Mouse (Mus musculus) adrenal gland, postnatal 25 days (tissue): Measurements from ENCODE around the gene Stx4a. TPM values are rescaled to one million over a fixed set of nuclear protein-coding genes. Genes with fewer than 3 reads are reported as not detected.
A peak's percentile ranks its signal among the peaks of the same experiment; 100 is the strongest.
"Not testable (repeated sequence)": the region's sequence is repeated elsewhere in the genome, so short reads cannot be mapped to it uniquely, and the experiment has no call there.

Source experiments
- DNase-seq: peaks from one replicate; pipeline ENCODE4 v3.0.0; 2021; ENCODE audit warnings: mixed read lengths
- total RNA-seq: library from RNA; stranded (reverse); gene quantifications from 2 replicates; pipeline ENCODE4 v1.2.3, GENCODE M21; 2021

The Stx4a gene
- total RNA-seq, 1 experiment from 2014 or later, result 122 TPM

GRCm38 (mm10) chr7:127867641-127868040 lies 43.5 kb downstream of the Stx4a start:
- DNase-seq, result no peak

GRCm38 (mm10) chr7:127869149-127869810 lies 45.2 kb downstream of the Stx4a start:
- DNase-seq, result no peak

GRCm38 (mm10) chr7:127870136-127870821 lies 46.2 kb downstream of the Stx4a start:
- DNase-seq, result no peak

- DNase-seq, result no peak
Measured at GRCm38 (mm10) chr7:127874812-127875626, 50.9 kb downstream of the Stx4a start.

GRCm38 (mm10) chr7:127875627-127876001 lies 51.5 kb downstream of the Stx4a start:
- peak; percentile 88 for DNase-seq

- DNase-seq, result peak; percentile 76
Measured at GRCm38 (mm10) chr7:127876041-127876466, 52.0 kb downstream of the Stx4a start, which contains the start of gene Zfp646. TSS of gene Zfp646 (plus strand) at chr7:127876221.

- DNase-seq, result peak; percentile 83
Measured at GRCm38 (mm10) chr7:127876467-127877348, 52.6 kb downstream of the Stx4a start, which contains the start of gene Zfp668. TSS of gene Zfp668 (minus strand) at chr7:127876828.

- no peak for DNase-seq
Measured at GRCm38 (mm10) chr7:127879301-127879700, 55.2 kb downstream of the Stx4a start.

GRCm38 (mm10) chr7:127880431-127880830 lies 56.3 kb downstream of the Stx4a start:
- no peak for DNase-seq

GRCm38 (mm10) chr7:127885951-127886350 lies 61.9 kb downstream of the Stx4a start:
- no peak for DNase-seq

- no peak for DNase-seq
Measured at GRCm38 (mm10) chr7:127886551-127886950, 62.5 kb downstream of the Stx4a start.

- DNase-seq, result no peak
Measured at GRCm38 (mm10) chr7:127887191-127887590, 63.1 kb downstream of the Stx4a start.

GRCm38 (mm10) chr7:127887781-127888180 lies 63.7 kb downstream of the Stx4a start:
- no peak for DNase-seq

- DNase-seq, result no peak
Measured at GRCm38 (mm10) chr7:127888821-127889220, 64.7 kb downstream of the Stx4a start.

GRCm38 (mm10) chr7:127890798-127891197 lies 66.7 kb downstream of the Stx4a start, which contains the start of gene Prss53:
TSS of gene Prss53 (minus strand) at chr7:127890970.
- no peak for DNase-seq

GRCm38 (mm10) chr7:127894480-127894879 lies 70.4 kb downstream of the Stx4a start:
- no peak for DNase-seq

- DNase-seq, result peak; percentile 94
Measured at GRCm38 (mm10) chr7:127895442-127895841, 71.3 kb downstream of the Stx4a start, which contains the start of the genes Gm21974 and Vkorc1. TSS of gene Gm21974 (minus strand) at chr7:127895454. TSS of gene Vkorc1 (minus strand) at chr7:127895617.

- not testable (repeated sequence) for DNase-seq
Measured at GRCm38 (mm10) chr7:127895891-127896290, 71.8 kb downstream of the Stx4a start.

GRCm38 (mm10) chr7:127896384-127896783 lies 72.3 kb downstream of the Stx4a start:
- DNase-seq, result peak; percentile 52

- no peak for DNase-seq
Measured at GRCm38 (mm10) chr7:127897542-127897941, 73.4 kb downstream of the Stx4a start.

GRCm38 (mm10) chr7:127898179-127898956 lies 74.3 kb downstream of the Stx4a start:
- no peak for DNase-seq
